Mouse (Mus musculus): ENCODE data around the gene Parn.

DNA sequence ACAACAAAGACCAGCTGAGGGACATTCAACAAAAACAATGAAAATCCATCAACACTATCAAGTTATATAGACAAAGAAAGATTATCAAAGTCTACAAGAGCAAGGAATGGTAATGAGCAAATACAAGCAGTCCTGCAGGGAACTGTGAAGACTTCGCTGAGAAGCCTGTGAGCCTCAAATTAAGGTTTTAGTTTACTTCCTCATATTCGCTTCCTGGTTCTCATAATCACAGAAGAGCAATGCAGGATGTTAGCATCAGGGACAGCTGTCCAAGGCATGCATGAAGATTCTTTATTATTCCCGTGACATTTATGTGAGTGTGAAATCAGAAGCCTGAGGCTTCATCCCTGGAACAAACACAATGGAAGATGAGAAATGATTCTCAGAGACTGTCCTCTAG, 23.5 kb downstream of the Parn start:
- TF ChIP-seq GATA1 (IDR thresholded peaks at IDR 0.05; ENCODE audit: low read length) = no peak
- TF ChIP-seq TAL1 (IDR thresholded peaks at IDR 0.05; ENCODE audit: low read length) = no peak
